Mouse (Mus musculus): ENCODE measurements around the gene Evpl. TPM values are rescaled to one million over a fixed set of nuclear protein-coding genes. Genes with fewer than 3 reads are reported as not detected.

The Evpl gene
- polyA plus RNA-seq, 1 experiment from 2014 or later: 0.62 TPM

DNA sequence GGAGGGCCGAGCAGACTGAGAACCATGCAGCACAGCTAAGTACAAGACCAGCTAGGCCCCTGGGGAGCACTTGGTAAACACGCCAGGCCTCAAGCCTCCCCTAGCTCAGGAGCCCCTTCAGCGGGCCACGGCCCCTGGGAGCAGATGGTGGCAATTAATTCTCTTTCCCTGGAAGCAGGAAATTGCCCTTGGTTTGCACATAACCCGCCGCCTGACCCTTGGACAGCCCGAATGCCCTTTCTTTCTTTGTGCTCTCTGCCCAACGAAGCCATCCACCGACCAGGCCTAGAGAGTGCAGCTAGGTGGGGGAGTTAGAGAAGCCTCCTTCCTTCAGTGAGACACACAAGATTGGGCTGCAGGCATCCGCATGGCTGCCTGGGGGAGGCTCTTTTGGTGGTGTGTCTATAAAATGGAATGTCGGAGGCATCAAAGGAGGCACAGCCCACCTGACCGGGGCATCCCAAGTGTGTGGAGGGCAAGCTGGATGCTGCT lies 3.9 kb upstream of the Evpl start:
- Histone ChIP-seq H3K27ac (no peak overlapping the region), H3K4me1 (replicated peaks; ENCODE audit: control insufficient read depth, insufficient read depth, low read length) (peaks cover 6% of the 10 kb centered on the region; the same call in 1 of the 2 replicates), H3K36me3 (replicated peaks; ENCODE audit: control insufficient read depth, insufficient read depth) (peaks cover 45% of the 10 kb centered on the region), H3K4me3 (replicated peaks; ENCODE audit: low read length) (no peak overlapping the region), H3K27me3 (ENCODE audit: control insufficient read depth, insufficient read depth, low read length) (peaks cover 11% of the 10 kb centered on the region), H3K4me2 (replicated peaks) (no peak overlapping the region), H3K9ac (no peak overlapping the region), H3K9me3 (ENCODE audit: control insufficient read depth, low read length) (no peaks in the 10 kb centered on the region)
- DNase-seq (ENCODE audit: low spot score) (no peak), ATAC-seq (ENCODE audit: low FRiP score) (no peak)
- WGBS: 44% methylated on average over 12 of the region's 12 CpGs

GRCm38 (mm10) chr11:116239797-116240196 lies 1.9 kb upstream of the Evpl start:
- H3K9ac ChIP-seq: no peak overlapping the region
- ATAC-seq (ENCODE audit: low FRiP score) (no peak), DNase-seq (ENCODE audit: low spot score) (no peak)
- H3K36me3 ChIP-seq (replicated peaks; ENCODE audit: control insufficient read depth, insufficient read depth): peaks cover 25% of the 10 kb centered on the region
- no peak overlapping the region for H3K4me2 ChIP-seq (replicated peaks)
- WGBS: 13% methylated on average over 7 of the region's 7 CpGs
- H3K4me3 ChIP-seq (replicated peaks; ENCODE audit: low read length): no peak overlapping the region
- peaks cover 11% of the 10 kb centered on the region for H3K27me3 ChIP-seq (ENCODE audit: control insufficient read depth, insufficient read depth, low read length)
- no peak overlapping the region for H3K27ac ChIP-seq
- no peaks in the 10 kb centered on the region for H3K9me3 ChIP-seq (ENCODE audit: control insufficient read depth, low read length)
- H3K4me1 ChIP-seq (replicated peaks; ENCODE audit: control insufficient read depth, insufficient read depth, low read length): peaks cover 6% of the 10 kb centered on the region; the same call in 1 of the 2 replicates

GRCm38 (mm10) chr11:116234901-116235300 lies 3.0 kb downstream of the Evpl start:
- Histone ChIP-seq H3K27ac (no peak overlapping the region), H3K4me3 (replicated peaks; ENCODE audit: low read length) (no peak overlapping the region), H3K9ac (no peak overlapping the region), H3K27me3 (ENCODE audit: control insufficient read depth, insufficient read depth, low read length) (peaks cover 18% of the 10 kb centered on the region), H3K4me1 (replicated peaks; ENCODE audit: control insufficient read depth, insufficient read depth, low read length) (peaks cover 6% of the 10 kb centered on the region; the same call in 1 of the 2 replicates), H3K36me3 (replicated peaks; ENCODE audit: control insufficient read depth, insufficient read depth) (no peaks in the 10 kb centered on the region), H3K9me3 (ENCODE audit: control insufficient read depth, low read length) (no peaks in the 10 kb centered on the region), H3K4me2 (replicated peaks) (no peak overlapping the region)
- 87% methylated on average over 8 of the region's 8 CpGs for WGBS
- ATAC-seq (ENCODE audit: low FRiP score) (no peak), DNase-seq (ENCODE audit: low spot score) (no peak)

DNA sequence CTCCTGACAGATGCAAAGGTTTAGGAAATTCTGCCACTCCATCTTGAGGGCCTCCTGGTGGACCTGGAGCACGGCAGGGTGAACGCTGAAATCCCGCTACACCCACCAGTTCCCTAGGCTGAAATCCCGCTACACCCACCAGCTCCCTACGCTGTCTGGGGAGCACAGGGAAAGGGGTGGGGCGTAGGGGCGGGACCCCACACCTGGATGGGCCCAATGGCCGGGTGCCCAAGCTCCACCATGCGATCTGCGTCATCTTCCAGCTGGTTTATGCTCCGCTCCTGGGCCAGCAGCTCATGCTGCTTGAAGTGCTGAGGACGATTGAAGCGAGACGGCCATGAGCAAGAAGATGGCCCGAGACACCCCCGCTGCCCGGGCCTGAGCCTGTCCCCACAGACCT lies 5.5 kb downstream of the Evpl start:
- no peak overlapping the region for H3K4me3 ChIP-seq (replicated peaks; ENCODE audit: low read length)
- WGBS: 21% methylated on average over 16 of the region's 17 CpGs
- no peaks in the 10 kb centered on the region for H3K4me1 ChIP-seq (replicated peaks; ENCODE audit: control insufficient read depth, insufficient read depth, low read length)
- no peaks in the 10 kb centered on the region for H3K9me3 ChIP-seq (ENCODE audit: control insufficient read depth, low read length)
- ATAC-seq (ENCODE audit: low FRiP score) (no peak), DNase-seq (ENCODE audit: low spot score) (no peak)
- peaks cover 7% of the 10 kb centered on the region for H3K27me3 ChIP-seq (ENCODE audit: control insufficient read depth, insufficient read depth, low read length)
- H3K27ac ChIP-seq: no peak overlapping the region
- peak overlapping the region; percentile 31 for H3K4me2 ChIP-seq (replicated peaks)
- H3K36me3 ChIP-seq (replicated peaks; ENCODE audit: control insufficient read depth, insufficient read depth): no peaks in the 10 kb centered on the region
- no peak overlapping the region for H3K9ac ChIP-seq

DNA sequence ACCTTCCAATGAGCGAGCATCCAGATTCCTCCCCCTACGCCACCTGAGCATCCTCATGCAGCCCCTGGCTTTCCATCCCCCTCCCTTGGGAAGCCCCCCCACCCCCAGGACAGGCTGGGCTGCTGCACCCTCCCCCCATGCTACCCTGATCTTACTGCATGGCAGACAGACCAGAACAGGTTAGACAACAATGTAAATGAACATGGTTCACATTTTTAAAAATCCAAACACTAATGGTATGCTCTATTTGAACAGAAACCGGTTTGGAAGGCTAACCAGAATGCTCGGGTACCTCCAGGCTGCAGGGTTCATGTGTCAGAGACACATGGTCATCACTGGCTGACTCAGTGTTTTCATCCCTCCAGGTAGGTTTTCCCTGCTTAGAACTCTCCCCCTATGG lies 9.2 kb downstream of the Evpl start:
- H3K4me1 ChIP-seq (replicated peaks; ENCODE audit: control insufficient read depth, insufficient read depth, low read length): no peaks in the 10 kb centered on the region
- peaks cover 14% of the 10 kb centered on the region for H3K27me3 ChIP-seq (ENCODE audit: control insufficient read depth, insufficient read depth, low read length)
- no peak for DNase-seq (ENCODE audit: low spot score)
- ATAC-seq (ENCODE audit: low FRiP score): no peak
- no peak overlapping the region for H3K4me3 ChIP-seq (replicated peaks; ENCODE audit: low read length)
- no peak overlapping the region for H3K27ac ChIP-seq
- no peak overlapping the region for H3K4me2 ChIP-seq (replicated peaks)
- H3K9me3 ChIP-seq (ENCODE audit: control insufficient read depth, low read length): no peaks in the 10 kb centered on the region
- H3K36me3 ChIP-seq (replicated peaks; ENCODE audit: control insufficient read depth, insufficient read depth): no peaks in the 10 kb centered on the region
- WGBS: 81% methylated on average over 4 of the region's 4 CpGs
- no peak overlapping the region for H3K9ac ChIP-seq

DNA sequence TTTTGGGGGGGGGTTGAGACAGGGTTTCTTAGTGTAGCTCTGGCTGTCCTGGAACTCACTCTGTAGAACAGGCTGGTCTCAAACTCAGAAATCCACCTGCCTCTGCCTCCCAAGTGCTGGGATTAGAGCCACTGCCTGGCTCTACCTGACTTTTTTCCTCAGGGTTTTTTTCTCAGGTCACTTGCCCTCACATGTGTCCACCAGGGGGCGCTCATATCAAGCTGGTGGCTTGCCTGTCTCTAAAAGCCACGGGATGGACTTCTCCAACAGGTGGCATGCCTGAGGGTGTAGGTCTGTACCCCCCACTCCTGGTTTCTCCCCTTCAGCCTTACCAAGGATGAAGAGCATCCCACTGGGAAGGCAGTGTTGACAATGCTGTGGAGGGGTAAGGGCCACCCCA lies 11.5 kb downstream of the Evpl start:
- 2% methylated on average over 2 of the region's 2 CpGs for WGBS
- Histone ChIP-seq H3K4me1 (replicated peaks; ENCODE audit: control insufficient read depth, insufficient read depth, low read length) (no peaks in the 10 kb centered on the region), H3K27ac (no peak overlapping the region), H3K4me2 (replicated peaks) (no peak overlapping the region), H3K27me3 (ENCODE audit: control insufficient read depth, insufficient read depth, low read length) (peaks cover 30% of the 10 kb centered on the region), H3K9ac (no peak overlapping the region), H3K9me3 (ENCODE audit: control insufficient read depth, low read length) (peaks cover 4% of the 10 kb centered on the region; the same call in 1 of the 2 replicates), H3K4me3 (replicated peaks; ENCODE audit: low read length) (no peak overlapping the region), H3K36me3 (replicated peaks; ENCODE audit: control insufficient read depth, insufficient read depth) (no peaks in the 10 kb centered on the region)
- DNase-seq (ENCODE audit: low spot score) (peak; percentile 70), ATAC-seq (ENCODE audit: low FRiP score) (no peak)

GRCm38 (mm10) chr11:116222740-116223059 lies 15.2 kb downstream of the Evpl start:
- 18% methylated on average over 23 of the region's 23 CpGs for WGBS
- Histone ChIP-seq H3K9me3 (ENCODE audit: control insufficient read depth, low read length) (peaks cover 7% of the 10 kb centered on the region; the same call in 1 of the 2 replicates), H3K9ac (peak overlapping the region; percentile 12; the same call in 1 of the 2 replicates), H3K4me2 (replicated peaks) (peak overlapping the region; percentile 49), H3K36me3 (replicated peaks; ENCODE audit: control insufficient read depth, insufficient read depth) (no peaks in the 10 kb centered on the region), H3K4me3 (replicated peaks; ENCODE audit: low read length) (peak overlapping the region; percentile 15), H3K27ac (no peak overlapping the region), H3K4me1 (replicated peaks; ENCODE audit: control insufficient read depth, insufficient read depth, low read length) (no peaks in the 10 kb centered on the region), H3K27me3 (ENCODE audit: control insufficient read depth, insufficient read depth, low read length) (peaks cover 43% of the 10 kb centered on the region)
- DNase-seq (ENCODE audit: low spot score): no peak
- no peak for ATAC-seq (ENCODE audit: low FRiP score)

DNA sequence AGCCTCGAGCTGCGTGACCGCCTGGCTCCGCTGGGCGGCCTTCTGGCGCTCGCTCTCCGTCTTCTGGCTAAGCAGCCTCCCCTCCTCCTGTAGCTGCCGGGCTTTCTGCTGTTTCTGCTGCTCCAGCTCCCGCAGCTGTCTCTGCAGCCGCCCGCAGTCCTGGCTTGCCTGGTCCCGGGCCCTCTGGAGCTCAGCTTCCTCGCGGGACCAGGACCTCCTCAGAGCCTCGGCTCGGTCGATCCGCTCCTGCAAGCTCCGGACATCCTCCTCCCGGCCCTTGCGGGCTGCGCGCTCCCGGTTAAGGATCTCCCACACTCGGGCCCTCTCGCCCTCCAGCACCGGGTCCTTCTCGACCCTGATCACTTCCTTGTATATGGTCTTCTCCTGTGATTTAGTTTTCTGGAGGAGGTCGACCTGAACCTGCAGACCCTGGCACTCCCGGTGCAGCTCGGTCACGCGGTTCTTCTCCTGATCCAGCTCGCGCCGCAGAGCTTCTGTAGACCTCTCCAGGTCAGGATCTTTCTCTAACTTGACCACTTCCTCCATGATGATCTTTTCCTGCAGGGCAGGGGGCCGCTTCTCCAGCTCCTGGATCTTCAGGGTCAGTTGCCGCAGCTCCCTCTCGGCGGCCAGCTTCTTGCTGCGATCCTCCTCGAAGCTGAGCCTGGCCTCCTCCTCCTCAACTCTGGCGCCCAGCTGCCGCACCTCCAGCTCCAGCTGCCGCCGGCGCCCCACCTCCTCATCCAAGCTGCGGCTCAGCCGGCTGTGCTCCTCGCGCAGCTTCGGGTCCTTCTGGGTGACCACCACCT lies 15.7 kb downstream of the Evpl start:
- ATAC-seq (ENCODE audit: low FRiP score): no peak
- Histone ChIP-seq H3K36me3 (replicated peaks; ENCODE audit: control insufficient read depth, insufficient read depth) (no peaks in the 10 kb centered on the region), H3K27ac (no peak overlapping the region), H3K9me3 (ENCODE audit: control insufficient read depth, low read length) (peaks cover 7% of the 10 kb centered on the region; the same call in 1 of the 2 replicates), H3K4me2 (replicated peaks) (peak overlapping the region; percentile 49), H3K4me1 (replicated peaks; ENCODE audit: control insufficient read depth, insufficient read depth, low read length) (no peaks in the 10 kb centered on the region), H3K4me3 (replicated peaks; ENCODE audit: low read length) (peak overlapping the region; percentile 15), H3K27me3 (ENCODE audit: control insufficient read depth, insufficient read depth, low read length) (peaks cover 43% of the 10 kb centered on the region), H3K9ac (peak overlapping the region; percentile 12; the same call in 1 of the 2 replicates)
- no peak for DNase-seq (ENCODE audit: low spot score)
- 9% methylated on average over 53 of the region's 53 CpGs for WGBS

GRCm38 (mm10) chr11:116219885-116220284 lies 18.0 kb downstream of the Evpl start:
- 36% methylated on average over 4 of the region's 4 CpGs for WGBS
- no peaks in the 10 kb centered on the region for H3K4me1 ChIP-seq (replicated peaks; ENCODE audit: control insufficient read depth, insufficient read depth, low read length)
- no peak overlapping the region for H3K27ac ChIP-seq
- H3K9me3 ChIP-seq (ENCODE audit: control insufficient read depth, low read length): peaks cover 7% of the 10 kb centered on the region; the same call in 1 of the 2 replicates
- DNase-seq (ENCODE audit: low spot score) (peak; percentile 62), ATAC-seq (ENCODE audit: low FRiP score) (no peak)
- no peak overlapping the region for H3K9ac ChIP-seq
- no peak overlapping the region for H3K4me3 ChIP-seq (replicated peaks; ENCODE audit: low read length)
- H3K27me3 ChIP-seq (ENCODE audit: control insufficient read depth, insufficient read depth, low read length): peaks cover 43% of the 10 kb centered on the region
- H3K4me2 ChIP-seq (replicated peaks): no peak overlapping the region
- H3K36me3 ChIP-seq (replicated peaks; ENCODE audit: control insufficient read depth, insufficient read depth): no peaks in the 10 kb centered on the region
